Mouse (Mus musculus) stomach, postnatal 0 days (tissue): ENCODE measurements around the gene Abcc10. TPM values are rescaled to one million over a fixed set of nuclear protein-coding genes. Genes with fewer than 3 reads are reported as not detected.
A peak's percentile ranks its signal among the peaks of the same experiment; 100 is the strongest.

ENCODE experiments used
- ATAC-seq: fragments of 200-750 bp; cut with Nextera tagmentation; 2 replicates; pipeline ENCODE4 v1.8.0; 2017; ENCODE audit not compliant: low FRiP score, low TSS enrichment
- DNase-seq: peaks from one replicate; pipeline ENCODE4 v3.0.0-alpha.2; 2016; ENCODE audit warnings: low spot score
- H3K27ac ChIP-seq: fragments of 300-500 bp; sonication (generic); replicated peaks from 2 replicates; pipeline ENCODE4 v1.5.1; 2014; ENCODE audit warnings: mild to moderate bottlenecking, control low read depth
- H3K27me3 ChIP-seq: fragments of 300-500 bp; sonication (generic); 2 replicates; pipeline ENCODE4 v1.6.1; 2014; ENCODE audit warnings: low read length; ENCODE audit not compliant: control insufficient read depth, insufficient read depth
- H3K36me3 ChIP-seq: fragments of 300-500 bp; sonication (generic); 2 replicates; pipeline ENCODE4 v1.6.1; 2014; ENCODE audit warnings: low read length, mixed read lengths; ENCODE audit not compliant: control insufficient read depth, insufficient read depth
- H3K4me1 ChIP-seq: fragments of 300-500 bp; sonication (generic); replicated peaks from 2 replicates; pipeline ENCODE4 v1.6.1; 2014; ENCODE audit warnings: antibody characterized with exemption; ENCODE audit not compliant: control insufficient read depth, insufficient read depth
- H3K4me2 ChIP-seq: fragments of 300-500 bp; sonication (generic); replicated peaks from 2 replicates; pipeline ENCODE4 v1.6.1; 2014; ENCODE audit warnings: low read depth, mild to moderate bottlenecking, control low read depth, moderate library complexity
- H3K4me3 ChIP-seq: fragments of 300-500 bp; sonication (generic); 2 replicates; pipeline ENCODE4 v1.5.1; 2014; ENCODE audit warnings: low read depth, low read length, control low read depth
- H3K9ac ChIP-seq: fragments of 300-500 bp; sonication (generic); 2 replicates; pipeline ENCODE4 v1.6.1; 2014; ENCODE audit warnings: mild to moderate bottlenecking, low read length, control low read depth, mixed read lengths
- H3K9me3 ChIP-seq: fragments of 300-500 bp; sonication (generic); 2 replicates; pipeline ENCODE4 v1.6.1; 2016; ENCODE audit warnings: low read length; ENCODE audit not compliant: control insufficient read depth
- CTCF ChIP-seq: IDR thresholded peaks from 2 replicates; pipeline ENCODE4 v1.5.1; 2016; ENCODE audit warnings: antibody characterized with exemption, low read depth, mild to moderate bottlenecking, moderate library complexity
- EP300 ChIP-seq: optimal IDR thresholded peaks from 2 replicates; pipeline ENCODE3; 2016; ENCODE audit warnings: antibody characterized with exemption
- WGBS: fragments of 180-500 bp; shearing (Covaris S2); extraction: QIAGEN DNeasy Blood & Tissue Kit; methylation state at CpG from one replicate; pipeline ENCODE4 v1.1.7; 2014; 5-methylcytosine and 5-hydroxymethylcytosine counted together
- polyA plus RNA-seq: library from polyadenylated mRNA; unstranded; fragments of >200 nt; fragmentation: Nextera tagmentation; extraction: Ambion mirVana; gene quantifications from 2 replicates; pipeline ENCODE4 v1.2.1, GENCODE M21; 2015

Abcc10 gene
- polyA plus RNA-seq, 1 experiment from 2014 or later: 3.5 TPM

DNA sequence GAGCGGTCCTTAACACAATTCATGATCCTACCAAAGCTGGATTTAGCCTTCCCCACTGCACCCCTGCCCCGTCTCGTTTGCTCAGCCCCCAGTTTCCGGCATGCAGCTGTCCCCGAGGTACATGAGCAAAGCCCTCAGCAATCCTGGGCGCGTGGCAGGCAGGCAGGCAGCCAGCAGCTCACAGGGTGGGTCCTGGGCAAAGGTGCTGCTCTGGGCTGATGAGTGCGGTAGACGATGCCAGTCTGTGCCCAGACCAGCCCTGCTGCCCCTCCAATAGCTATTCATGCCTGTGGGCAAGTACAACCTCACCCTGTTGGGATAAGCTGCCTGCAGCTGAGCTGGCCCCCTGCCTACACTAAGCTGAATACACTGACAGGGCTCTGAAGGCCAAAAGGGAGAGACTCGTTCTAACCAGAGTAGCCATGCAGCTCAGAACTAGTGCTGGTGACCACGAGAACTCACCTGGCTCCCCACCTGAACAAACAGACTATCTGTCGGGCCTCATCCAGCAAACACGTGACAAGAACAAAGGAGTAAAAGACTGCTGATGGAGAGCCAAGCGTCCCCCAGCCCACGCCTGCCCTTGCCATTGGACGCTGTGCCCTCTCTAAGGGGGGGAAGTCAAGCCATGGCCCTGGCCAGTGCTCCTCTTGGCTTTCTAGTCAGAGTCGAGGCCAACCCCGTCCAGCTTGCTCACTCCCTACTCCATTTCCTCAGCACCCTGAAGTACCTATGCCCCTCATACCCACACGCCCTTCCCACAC is 58.2 kb downstream of the Abcc10 start:
- Histone ChIP-seq H3K27ac (peak overlapping the region; percentile 50), H3K27me3 (no peaks in the 10 kb centered on the region), H3K36me3 (peaks cover 7% of the 10 kb centered on the region), H3K9ac (0 out of 2 replicates have a peak overlapping the region, but pooled peaks have one; percentile 23), H3K4me2 (no peak overlapping the region), H3K4me3 (no peak overlapping the region), H3K4me1 (no peaks in the 10 kb centered on the region), H3K9me3 (no peaks in the 10 kb centered on the region)
- TF ChIP-seq EP300 (no peak), CTCF (no peak)
- ATAC-seq (peak; percentile 25; the same call in 1 of the 2 replicates), DNase-seq (peak; percentile 63)
- WGBS: 50% methylated on average over 19 of the region's 19 CpGs

DNA sequence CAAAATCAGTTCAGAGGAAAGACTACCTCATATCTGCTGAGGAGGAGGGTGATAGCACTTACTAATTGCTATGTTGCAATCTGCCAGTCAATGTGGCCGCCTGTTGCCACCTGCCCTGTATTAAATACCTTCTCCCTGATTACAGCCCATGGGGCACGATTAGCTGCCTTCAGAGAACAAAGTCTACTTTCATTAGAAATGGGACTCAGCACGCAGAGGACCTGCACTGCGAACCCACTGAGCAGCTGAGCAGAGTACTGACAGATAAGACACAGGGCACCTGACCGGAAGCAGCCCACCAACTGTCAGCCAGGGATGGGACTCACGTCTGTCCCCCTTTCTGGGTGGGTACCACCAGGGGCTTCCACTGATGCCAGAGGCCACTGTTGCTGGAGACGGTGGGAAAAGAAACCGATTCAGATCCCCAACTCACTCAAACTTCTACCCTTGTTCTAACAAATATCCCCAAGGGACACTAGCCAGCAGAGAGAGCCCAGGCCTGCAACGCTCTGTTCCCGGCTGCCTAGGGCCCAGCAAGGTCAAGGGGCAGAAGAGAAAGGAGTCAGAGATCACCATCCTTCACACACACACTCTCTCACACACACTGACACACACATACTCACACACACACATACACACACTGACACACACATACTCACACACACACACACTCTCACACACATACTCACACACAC is 60.0 kb downstream of the Abcc10 start:
- DNase-seq (no peak), ATAC-seq (no peak)
- H3K4me2 ChIP-seq: no peak overlapping the region
- no peaks in the 10 kb centered on the region for H3K27me3 ChIP-seq
- H3K4me3 ChIP-seq: no peak overlapping the region
- 67% methylated on average over 10 of the region's 10 CpGs for WGBS
- peak overlapping the region; percentile 77 for H3K27ac ChIP-seq
- H3K9me3 ChIP-seq: no peaks in the 10 kb centered on the region
- peaks cover 18% of the 10 kb centered on the region for H3K36me3 ChIP-seq
- H3K4me1 ChIP-seq: no peaks in the 10 kb centered on the region
- TF ChIP-seq CTCF (no peak), EP300 (no peak)
- no peak overlapping the region for H3K9ac ChIP-seq

DNA sequence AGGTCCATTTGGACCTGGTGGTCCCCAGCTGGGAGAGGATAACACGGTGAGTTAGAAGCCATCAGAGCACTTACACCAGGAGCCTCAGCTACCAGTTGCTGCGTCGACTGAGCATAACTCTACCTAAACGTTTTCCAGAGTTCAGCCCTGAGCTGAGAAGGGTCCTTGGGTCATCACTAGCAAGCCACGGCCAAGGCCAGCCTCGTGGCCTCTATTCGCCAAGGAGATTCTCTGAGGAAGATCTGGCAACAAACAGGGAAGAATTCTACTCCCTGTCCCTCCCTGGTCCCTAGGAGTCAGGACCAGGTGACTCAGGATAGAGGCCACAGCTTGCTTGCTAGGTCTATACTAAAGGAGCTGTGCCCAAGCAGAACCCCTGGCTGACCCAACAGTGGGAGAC is 60.6 kb downstream of the Abcc10 start:
- no peaks in the 10 kb centered on the region for H3K4me1 ChIP-seq
- H3K27ac ChIP-seq: peak overlapping the region; percentile 77
- WGBS: 72% methylated on average over 7 of the region's 7 CpGs
- H3K9me3 ChIP-seq: no peaks in the 10 kb centered on the region
- TF ChIP-seq EP300 (no peak), CTCF (no peak)
- ATAC-seq: no peak
- H3K36me3 ChIP-seq: peaks cover 22% of the 10 kb centered on the region
- H3K4me2 ChIP-seq: no peak overlapping the region
- no peak overlapping the region for H3K4me3 ChIP-seq
- no peak overlapping the region for H3K9ac ChIP-seq
- no peaks in the 10 kb centered on the region for H3K27me3 ChIP-seq
- DNase-seq: no peak

DNA sequence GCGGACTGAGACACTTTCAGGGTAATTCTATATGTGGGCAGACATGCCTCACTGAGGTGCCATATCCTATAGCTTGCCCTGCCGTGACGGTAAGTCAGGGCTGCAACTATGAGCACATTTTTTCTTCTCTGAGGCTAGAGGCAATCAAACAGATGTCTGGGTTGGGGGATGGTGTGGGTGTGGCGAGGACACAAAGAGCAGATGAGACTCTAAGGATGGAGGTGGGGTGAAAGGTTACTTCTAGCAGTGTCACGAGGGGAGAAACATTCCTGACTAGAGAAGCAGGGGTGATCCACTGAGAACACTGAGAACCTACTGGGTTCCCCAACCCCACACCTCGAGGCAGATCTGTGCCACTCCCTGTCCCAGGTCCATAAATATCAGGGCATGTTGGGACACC is 61.2 kb downstream of the Abcc10 start:
- DNase-seq (no peak), ATAC-seq (no peak)
- H3K27ac ChIP-seq: peak overlapping the region; percentile 70
- H3K36me3 ChIP-seq: peaks cover 25% of the 10 kb centered on the region
- no peak overlapping the region for H3K9ac ChIP-seq
- no peaks in the 10 kb centered on the region for H3K27me3 ChIP-seq
- WGBS: 59% methylated on average over 6 of the region's 6 CpGs
- H3K4me1 ChIP-seq: no peaks in the 10 kb centered on the region
- no peak overlapping the region for H3K4me2 ChIP-seq
- H3K9me3 ChIP-seq: no peaks in the 10 kb centered on the region
- no peak overlapping the region for H3K4me3 ChIP-seq
- TF ChIP-seq EP300 (no peak), CTCF (no peak)

DNA sequence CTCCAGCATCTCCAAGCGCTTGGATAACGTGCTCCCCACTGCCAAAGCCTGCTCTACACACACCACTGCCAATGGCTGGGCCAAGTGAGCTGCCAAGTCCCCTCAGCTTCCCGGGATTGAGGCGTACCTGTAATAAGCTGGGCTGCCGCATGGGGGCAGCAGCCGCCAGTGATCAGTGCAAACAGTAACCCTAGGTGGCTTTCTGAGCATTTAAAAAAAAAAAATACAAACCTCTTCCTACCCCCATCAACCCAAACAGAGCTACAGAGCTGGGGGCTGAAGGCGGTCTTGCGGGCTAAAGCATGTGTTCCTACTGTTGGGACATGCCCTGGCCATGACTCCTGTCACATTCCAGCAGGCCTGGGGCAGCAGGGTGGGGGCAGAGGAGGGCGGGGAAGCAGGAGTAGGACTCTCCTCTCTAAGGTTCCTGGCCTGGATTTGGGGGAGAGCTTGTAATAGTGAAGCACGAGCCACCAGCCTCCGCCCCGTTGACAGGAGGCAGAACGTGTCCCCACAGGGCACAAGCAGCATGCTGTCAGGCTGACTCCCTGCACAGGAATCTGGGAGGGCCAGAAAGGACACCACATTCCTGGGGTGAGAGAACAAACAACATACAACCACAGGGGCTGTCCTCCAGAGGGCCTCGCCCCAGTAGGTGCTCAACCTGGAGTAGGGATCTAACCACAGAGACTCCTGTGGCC is 62.1 kb downstream of the Abcc10 start:
- TF ChIP-seq EP300: no peak
- TF ChIP-seq CTCF: peak; percentile 92
- 24% methylated on average over 14 of the region's 14 CpGs for WGBS
- peak overlapping the region; percentile 70 for H3K27ac ChIP-seq
- peak; percentile 85 for DNase-seq
- no peaks in the 10 kb centered on the region for H3K4me1 ChIP-seq
- H3K9ac ChIP-seq: no peak overlapping the region
- H3K36me3 ChIP-seq: peaks cover 24% of the 10 kb centered on the region
- H3K27me3 ChIP-seq: no peaks in the 10 kb centered on the region
- H3K9me3 ChIP-seq: no peaks in the 10 kb centered on the region
- H3K4me2 ChIP-seq: no peak overlapping the region
- H3K4me3 ChIP-seq: no peak overlapping the region
- peak; percentile 69 for ATAC-seq
